Mouse (Mus musculus) CH12.LX (cell line): ENCODE results near the gene Cdh24. TPM values are rescaled to one million over a fixed set of nuclear protein-coding genes. Genes with fewer than 3 reads are reported as not detected.

ENCODE experiments used
- DNase-seq: peaks from one replicate; pipeline ENCODE4 v3.0.0-alpha.2; 2013; ENCODE audit errors: extremely low read depth
- H3K27ac ChIP-seq: 2 replicates; pipeline ENCODE4 v1.5.1; 2012; ENCODE audit warnings: low read depth, mild to moderate bottlenecking, control low read depth, moderate library complexity; ENCODE audit not compliant: insufficient read depth
- H3K27me3 ChIP-seq: replicated peaks from 2 replicates; pipeline ENCODE3; 2012; ENCODE audit warnings: inconsistent platforms
- H3K36me3 ChIP-seq, 2 experiments: replicated peaks in 1 of 2; 2 replicates each; pipeline versions ENCODE3 to v1.6.1; 2012; ENCODE audit warnings: inconsistent platforms in 1 of 2, low read length in 1 of 2, mild to moderate bottlenecking in 1 of 2, mixed read lengths in 1 of 2, moderate library complexity in 1 of 2; ENCODE audit not compliant: control insufficient read depth in 1 of 2, insufficient read depth in 1 of 2
- H3K4me1 ChIP-seq, 2 experiments: 2 replicates each; pipeline ENCODE4 v1.6.1; 2012; ENCODE audit warnings: inconsistent platforms in 1 of 2, moderate library complexity in 1 of 2; ENCODE audit not compliant: insufficient read depth in 2 of 2, control insufficient read depth in 1 of 2
- H3K4me2 ChIP-seq: 2 replicates; pipeline ENCODE4 v1.6.1; 2012; ENCODE audit warnings: low read depth, mild to moderate bottlenecking, control low read depth; ENCODE audit not compliant: poor library complexity, insufficient read depth, severe bottlenecking
- H3K4me3 ChIP-seq, 3 experiments: fragments of 150-350 bp in 1 of 3; sonication (generic) in 1 of 3; replicated peaks in 1 of 3; 2 replicates each; pipeline versions ENCODE3 to v1.5.1; 2011 to 2012; ENCODE audit warnings: low read depth in 2 of 3, low read length in 2 of 3, mild to moderate bottlenecking in 2 of 3, moderate library complexity in 2 of 3, control low read depth in 1 of 3, improper control_type of control experiment in 1 of 3, inconsistent platforms in 1 of 3, mixed read lengths in 1 of 3; ENCODE audit not compliant: poor library complexity in 1 of 3
- H3K79me2 ChIP-seq: replicated peaks from 2 replicates; pipeline ENCODE4 v1.6.1; 2012; ENCODE audit warnings: mild to moderate bottlenecking, moderate library complexity; ENCODE audit not compliant: control insufficient read depth, poor library complexity, insufficient read depth, severe bottlenecking; ENCODE audit errors: extremely low read depth
- H3K9ac ChIP-seq: 2 replicates; pipeline ENCODE4 v1.6.1; 2012; ENCODE audit warnings: low read depth, mild to moderate bottlenecking, control low read depth, moderate library complexity; ENCODE audit not compliant: insufficient read depth
- H3K9me3 ChIP-seq: replicated peaks from 2 replicates; pipeline ENCODE3; 2012; ENCODE audit warnings: low read length, inconsistent platforms, mixed read lengths
- BHLHE40 ChIP-seq: IDR thresholded peaks from 2 replicates; pipeline ENCODE4 v1.6.1; 2011; ENCODE audit warnings: mild to moderate bottlenecking, low read depth, low read length, improper control_type of control experiment
- CHD2 ChIP-seq: IDR thresholded peaks from 2 replicates; pipeline ENCODE4 v1.6.1; 2011; ENCODE audit warnings: low read length, improper control_type of control experiment
- CTCF ChIP-seq, 2 experiments: IDR thresholded peaks in 1 of 2; conservative IDR thresholded peaks in 1 of 2; 2 replicates each; pipeline ENCODE4 v1.5.1; 2011 to 2012; ENCODE audit warnings: low read depth in 2 of 2, low read length in 2 of 2, improper control_type of control experiment in 1 of 2, inconsistent platforms in 1 of 2, mild to moderate bottlenecking in 1 of 2, moderate library complexity in 1 of 2
- E2F4 ChIP-seq: IDR thresholded peaks from 2 replicates; pipeline ENCODE4 v1.6.1; 2011; ENCODE audit warnings: low read depth, low read length, improper control_type of control experiment; ENCODE audit not compliant: insufficient replicate concordance
- EP300 ChIP-seq: IDR thresholded peaks from 2 replicates; pipeline ENCODE4 v1.6.1; 2011; ENCODE audit warnings: low read length, improper control_type of control experiment
- GABPA ChIP-seq: IDR thresholded peaks from 2 replicates; pipeline ENCODE4 v1.6.1; 2012; ENCODE audit warnings: low read depth, low read length, improper control_type of control experiment, inconsistent platforms; ENCODE audit not compliant: insufficient replicate concordance
- HCFC1 ChIP-seq: IDR thresholded peaks from 2 replicates; pipeline ENCODE4 v1.6.1; 2012; ENCODE audit warnings: low read depth, mild to moderate bottlenecking, inconsistent platforms, low read length, improper control_type of control experiment
- IRF4 ChIP-seq: IDR thresholded peaks from 2 replicates; pipeline ENCODE4 v1.6.1; 2014; ENCODE audit warnings: low read depth, mild to moderate bottlenecking, inconsistent platforms, low read length, improper control_type of control experiment
- KAT2A ChIP-seq: IDR thresholded peaks from 2 replicates; pipeline ENCODE4 v1.6.1; 2012; ENCODE audit warnings: low read length, improper control_type of control experiment, inconsistent platforms; ENCODE audit not compliant: insufficient replicate concordance
- MAFK ChIP-seq: IDR thresholded peaks from 2 replicates; pipeline ENCODE4 v1.6.1; 2011; ENCODE audit warnings: low read length, improper control_type of control experiment; ENCODE audit not compliant: insufficient replicate concordance
- MAX ChIP-seq: IDR thresholded peaks from 2 replicates; pipeline ENCODE4 v1.6.1; 2011; ENCODE audit warnings: low read length, improper control_type of control experiment
- MAZ ChIP-seq: IDR thresholded peaks from 2 replicates; pipeline ENCODE4 v1.6.1; 2012; ENCODE audit warnings: low read depth, mild to moderate bottlenecking, inconsistent platforms, low read length, improper control_type of control experiment, moderate library complexity
- PAX5 ChIP-seq: IDR thresholded peaks from 2 replicates; pipeline ENCODE4 v1.6.1; 2012; ENCODE audit warnings: low read length, inconsistent platforms, mixed read lengths
- POLR2A ChIP-seq: IDR thresholded peaks from 2 replicates; pipeline ENCODE4 v1.6.1; 2011; ENCODE audit warnings: low read depth, mild to moderate bottlenecking, improper control_type of control experiment, low read length
- POLR2AphosphoS2 ChIP-seq: IDR thresholded peaks from 2 replicates; pipeline ENCODE4 v1.6.1; 2011; ENCODE audit warnings: low read depth, low read length, improper control_type of control experiment
- RCOR1 ChIP-seq: conservative IDR thresholded peaks from 2 replicates; pipeline ENCODE4 v1.6.1; 2012; ENCODE audit warnings: low read depth, mild to moderate bottlenecking, inconsistent platforms, low read length, improper control_type of control experiment
- SIN3A ChIP-seq: IDR thresholded peaks from 2 replicates; pipeline ENCODE4 v1.6.1; 2012; ENCODE audit warnings: low read length, improper control_type of control experiment, inconsistent platforms
- SMC3 ChIP-seq: IDR thresholded peaks from 2 replicates; pipeline ENCODE4 v1.6.1; 2011; ENCODE audit warnings: low read depth, low read length, improper control_type of control experiment
- UBTF ChIP-seq: IDR thresholded peaks from 2 replicates; pipeline ENCODE4 v1.6.1; 2012; ENCODE audit warnings: low read depth, mild to moderate bottlenecking, inconsistent platforms, low read length, improper control_type of control experiment, moderate library complexity
- USF1 ChIP-seq: IDR thresholded peaks from 2 replicates; pipeline ENCODE4 v1.6.1; 2014; ENCODE audit warnings: low read depth, mild to moderate bottlenecking, inconsistent platforms, low read length, improper control_type of control experiment
- USF2 ChIP-seq: conservative IDR thresholded peaks from 2 replicates; pipeline ENCODE4 v1.6.1; 2011; ENCODE audit warnings: low read depth, low read length, improper control_type of control experiment
- ZC3H11A ChIP-seq: IDR thresholded peaks from 2 replicates; pipeline ENCODE4 v1.6.1; 2012; ENCODE audit warnings: low read depth, mild to moderate bottlenecking, inconsistent platforms, low read length, improper control_type of control experiment
- ZKSCAN1 ChIP-seq: IDR thresholded peaks from 2 replicates; pipeline ENCODE4 v1.6.1; 2012; ENCODE audit warnings: low read depth, inconsistent platforms, low read length, improper control_type of control experiment, borderline replicate concordance
- ZMIZ1 ChIP-seq: IDR thresholded peaks from 2 replicates; pipeline ENCODE4 v1.6.1; 2012; ENCODE audit warnings: low read depth, mild to moderate bottlenecking, inconsistent platforms, low read length, improper control_type of control experiment
- dilution Hi-C: fragments of 300-500 bp; cut with MboI; formaldehyde crosslinking; loops from 2 replicates; pipeline ENCODE4 v1.14.3; 2020; ENCODE audit warnings: low sequenced_read_pairs; ENCODE audit not compliant: extremely low pct_unique_long_range_greater_than_20kb, extremely low pct_ligation_motif_present
- in situ Hi-C: fragments of 300-500 bp; cut with MboI; formaldehyde crosslinking; loops from 3 replicates; pipeline ENCODE4 v1.14.3; 2019; ENCODE audit warnings: low sequenced_read_pairs, low pct_ligation_motif_present, low pct_unique_long_range_greater_than_20kb, mixed read lengths
- polyA plus RNA-seq: library from polyadenylated mRNA; unstranded; fragments of >175 nt; gene quantifications from 2 replicates; pipeline ENCODE4 v1.2.1, GENCODE M21; 2012; ENCODE audit warnings: low read depth; ENCODE audit not compliant: insufficient read length
- total RNA-seq, 2 experiments: library from RNA; depleted of rRNA; stranded (reverse); fragments of 300-350 nt in 1 of 2; fragments of >200 nt in 1 of 2; gene quantifications; 2 replicates each; pipeline ENCODE4 v1.2.3; 2012 to 2014

Cdh24 gene
- total and polyA plus RNA-seq, 3 experiments: 1.0 to 4.9 (median 1.6) TPM

DNA sequence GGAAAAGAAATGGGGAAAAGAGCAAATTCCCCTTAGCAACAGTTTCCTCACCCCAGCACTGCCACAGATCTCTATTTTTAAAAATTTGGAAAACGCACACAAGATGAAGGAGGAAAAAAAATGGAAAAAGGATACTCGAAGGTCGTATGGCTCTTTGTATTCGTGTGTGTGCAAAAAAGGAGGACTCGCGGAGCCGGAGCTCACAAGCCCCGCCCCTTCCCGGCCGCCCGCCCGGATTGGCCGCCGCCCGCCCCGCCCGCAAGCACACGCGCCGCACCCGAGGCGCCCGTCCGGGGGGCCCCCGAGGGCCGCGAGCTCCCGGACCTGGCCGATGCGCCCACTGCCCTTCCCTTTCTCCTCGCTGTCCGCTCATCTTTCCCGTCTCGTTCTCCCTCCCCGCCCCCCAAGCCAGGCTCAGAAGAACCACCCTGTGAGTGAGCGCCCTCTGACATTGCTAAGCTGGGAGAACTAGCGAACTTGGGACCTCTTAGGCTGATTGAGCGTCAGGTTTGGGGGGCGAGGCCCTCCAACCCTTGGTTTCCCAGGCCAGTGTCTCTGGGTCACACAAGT lies 35.3 kb downstream of the Cdh24 start, which contains the start of gene 4931414P19Rik (continued):
- TF ChIP-seq UBTF: no peak
- no peak for TF ChIP-seq USF2
- no peak; a peak in 1 of 4 replicates for TF ChIP-seq CTCF (conservative IDR thresholded peaks at IDR 0.05 in 1 of 2, IDR thresholded peaks at IDR 0.05 in 1 of 2; ENCODE audit: low read depth in 2 of 2, low read length in 2 of 2)
- peak; percentile 11; the same call in 1 of the 2 replicates for TF ChIP-seq IRF4
- no peak for TF ChIP-seq ZKSCAN1
- TF ChIP-seq MAFK: no peak
- TF ChIP-seq SIN3A: peak; percentile 54
- TF ChIP-seq EP300: no peak
- TF ChIP-seq E2F4: no peak
- peak; percentile 67 for TF ChIP-seq BHLHE40
- TF ChIP-seq CHD2: no peak
- TF ChIP-seq MAZ: no peak
- TF ChIP-seq ZMIZ1: 0 out of 2 replicates have a peak, but pooled peaks have one; percentile 35
- TF ChIP-seq POLR2A: peak; percentile 67
- no peak for TF ChIP-seq PAX5
- no peak for TF ChIP-seq SMC3
- no peak; the same call in 1 of the 2 replicates for TF ChIP-seq POLR2AphosphoS2
- no peak for TF ChIP-seq RCOR1
- TF ChIP-seq ZC3H11A: no peak
- no peak; the same call in 1 of the 2 replicates for TF ChIP-seq MAX
- TF ChIP-seq HCFC1: no peak; the same call in 1 of the 2 replicates
- TF ChIP-seq KAT2A: no peak

DNA sequence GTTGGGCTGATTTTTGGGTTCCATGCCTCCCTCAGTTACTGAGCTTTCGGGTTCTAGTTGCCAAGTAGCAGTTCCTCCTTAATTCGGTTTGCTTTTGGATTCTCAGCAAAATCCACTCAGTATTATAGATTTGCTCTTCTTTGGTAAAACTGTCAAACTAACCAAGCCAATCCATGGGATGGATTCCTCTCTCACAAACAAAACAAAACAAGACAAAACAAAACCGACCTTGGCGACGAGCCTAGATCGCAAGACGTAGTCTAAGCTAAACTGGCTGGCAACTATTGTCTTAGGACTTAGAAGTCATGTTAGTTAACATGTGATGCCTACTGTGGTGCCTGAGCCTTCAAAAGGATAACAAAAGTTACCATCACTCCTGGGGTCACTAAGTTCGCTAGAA lies 37.5 kb downstream of the Cdh24 start:
- DNase-seq: no peak
- Histone ChIP-seq H3K27ac (no peak overlapping the region), H3K4me2 (peak overlapping the region; percentile 59), H3K9me3 (no peaks in the 10 kb centered on the region), H3K27me3 (no peaks in the 10 kb centered on the region), H3K79me2 (no peaks in the 10 kb centered on the region), H3K36me3 (no peaks in the 10 kb centered on the region), H3K4me3 (peak overlapping the region; percentile 13 to 58 (median 39)), H3K4me1 (peaks cover 3 to 16% of the 10 kb centered on the region in 2 experiments; a peak in 3 of 4 replicates), H3K9ac (peak overlapping the region; percentile 31; the same call in 1 of the 2 replicates)
- TF ChIP-seq GABPA: no peak
- TF ChIP-seq USF1: no peak
- no peak for TF ChIP-seq SMC3
- TF ChIP-seq CHD2: no peak
- no peak for TF ChIP-seq KAT2A
- no peak for TF ChIP-seq RCOR1
- TF ChIP-seq SIN3A: no peak
- TF ChIP-seq PAX5: no peak
- no peak for TF ChIP-seq POLR2A
- no peak for TF ChIP-seq E2F4
- TF ChIP-seq MAZ: no peak
- TF ChIP-seq HCFC1: no peak
- in situ Hi-C loops: no loop called here
- dilution Hi-C loops: no loop called here
